Mouse (Mus musculus): ENCODE data around the gene Errfi1.
A peak's percentile ranks its signal among the peaks of the same experiment; 100 is the strongest.
"Not testable (repeated sequence)": the region's sequence is repeated elsewhere in the genome, so short reads cannot be mapped to it uniquely, and the experiment has no call there.

The Errfi1 gene

GRCm38 (mm10) chr4:150849964-150850363 lies 3.8 kb upstream of the Errfi1 start:
- DNase-seq (ENCODE audit: low spot score), result no peak

- no peak for DNase-seq (ENCODE audit: low spot score)
These were observed 2.8 kb upstream of the Errfi1 start for GRCm38 (mm10) chr4:150850893-150851292.

- DNase-seq (ENCODE audit: low spot score), result no peak
These were observed 1.7 kb upstream of the Errfi1 start for GRCm38 (mm10) chr4:150852045-150852444.

GRCm38 (mm10) chr4:150852479-150852878 lies 1.2 kb upstream of the Errfi1 start:
- DNase-seq (ENCODE audit: low spot score), result no peak

- peak; percentile 96 for DNase-seq (ENCODE audit: low spot score)
These were observed 1.1 kb downstream of the Errfi1 start for GRCm38 (mm10) chr4:150854839-150855246.

- no peak for DNase-seq (ENCODE audit: low spot score)
These were observed 1.6 kb downstream of the Errfi1 start for GRCm38 (mm10) chr4:150855346-150855745.

- no peak for DNase-seq (ENCODE audit: low spot score)
These were observed 6.8 kb downstream of the Errfi1 start for GRCm38 (mm10) chr4:150860526-150860925.

GRCm38 (mm10) chr4:150861161-150861560 lies 7.4 kb downstream of the Errfi1 start:
- DNase-seq (ENCODE audit: low spot score), result no peak

- no peak for DNase-seq (ENCODE audit: low spot score)
These were observed 9.1 kb downstream of the Errfi1 start for GRCm38 (mm10) chr4:150862626-150863375.

GRCm38 (mm10) chr4:150865371-150865770 lies 11.7 kb downstream of the Errfi1 start:
- peak; percentile 23 for DNase-seq (ENCODE audit: low spot score)

GRCm38 (mm10) chr4:150866069-150866468 lies 12.3 kb downstream of the Errfi1 start:
- no peak for DNase-seq (ENCODE audit: low spot score)

GRCm38 (mm10) chr4:150866494-150866893 lies 12.8 kb downstream of the Errfi1 start:
- no peak for DNase-seq (ENCODE audit: low spot score)

GRCm38 (mm10) chr4:150868161-150868560 lies 14.4 kb downstream of the Errfi1 start:
- no peak for DNase-seq (ENCODE audit: low spot score)

- no peak for DNase-seq (ENCODE audit: low spot score)
These were observed 15.1 kb downstream of the Errfi1 start for GRCm38 (mm10) chr4:150868859-150869258.

- no peak for DNase-seq (ENCODE audit: low spot score)
These were observed 15.8 kb downstream of the Errfi1 start for GRCm38 (mm10) chr4:150869276-150870197.

- DNase-seq (ENCODE audit: low spot score), result no peak
These were observed 17.3 kb downstream of the Errfi1 start for GRCm38 (mm10) chr4:150870963-150871391.

- no peak for DNase-seq (ENCODE audit: low spot score)
These were observed 17.8 kb downstream of the Errfi1 start for GRCm38 (mm10) chr4:150871392-150872138.

- DNase-seq (ENCODE audit: low spot score), result no peak
These were observed 18.5 kb downstream of the Errfi1 start for GRCm38 (mm10) chr4:150872139-150872651.

GRCm38 (mm10) chr4:150872681-150873080 lies 19.0 kb downstream of the Errfi1 start:
- no peak for DNase-seq (ENCODE audit: low spot score)

GRCm38 (mm10) chr4:150874416-150874815 lies 20.7 kb downstream of the Errfi1 start:
- not testable (repeated sequence) for DNase-seq (ENCODE audit: low spot score)

- no peak for DNase-seq (ENCODE audit: low spot score)
These were observed 21.7 kb downstream of the Errfi1 start for GRCm38 (mm10) chr4:150875393-150875792.

GRCm38 (mm10) chr4:150879631-150880030 lies 25.9 kb downstream of the Errfi1 start:
- no peak for DNase-seq (ENCODE audit: low spot score)
